Mouse (Mus musculus): Measurements from ENCODE around the gene Sprr1a. TPM values are rescaled to one million over a fixed set of nuclear protein-coding genes. Genes with fewer than 3 reads are reported as not detected.

Gene Sprr1a
- polyA plus RNA-seq (2012): 0.12 TPM in 1 of 2 replicates, not detected in the other

GRCm38 (mm10) chr3:92485863-92486262 is at the start of gene Sprr1a:
Sprr1a (minus strand) TSS chr3:92485895.

GRCm38 (mm10) chr3:92534411-92534810 is 48.7 kb upstream of the Sprr1a start, which contains the start of gene 2310046K23Rik:
2310046K23Rik (minus strand) TSS chr3:92534511.

GRCm38 (mm10) chr3:92500393-92500792 is 14.7 kb upstream of the Sprr1a start, which contains the start of gene Sprr4:
Sprr4 (minus strand) TSS chr3:92500493.

GRCm38 (mm10) chr3:92458620-92459019 is 27.1 kb downstream of the Sprr1a start, which contains the start of gene Sprr3:
Sprr3 (minus strand) TSS chr3:92458720.

GRCm38 (mm10) chr3:92438689-92439088 is 47.0 kb downstream of the Sprr1a start, which contains the start of gene Sprr1b:
Sprr1b (minus strand) TSS chr3:92438789.

Other genes with a start within 250 kb of the Sprr1a start
- not detected in 2 replicates for gene Sprr2a3, start 200.5 kb downstream of the Sprr1a start, polyA plus RNA-seq (2012)
- not detected in 2 replicates for gene Sprr2b, start 169.3 kb downstream of the Sprr1a start, polyA plus RNA-seq (2012)
- not detected in 2 replicates for gene Sprr2d, start 146.8 kb downstream of the Sprr1a start, polyA plus RNA-seq (2012)
- gene Sprr2e, start 133.8 kb downstream of the Sprr1a start, polyA plus RNA-seq (2012): not detected in 2 replicates
- not detected in 2 replicates for gene Sprr2f, start 120.7 kb downstream of the Sprr1a start, polyA plus RNA-seq (2012)
- gene Sprr2h, start 100.2 kb downstream of the Sprr1a start, polyA plus RNA-seq (2012): not detected in 2 replicates
- gene Sprr2i, start 77.9 kb downstream of the Sprr1a start, polyA plus RNA-seq (2012): not detected in 2 replicates
- gene Sprr2j-ps, start 67.8 kb downstream of the Sprr1a start, polyA plus RNA-seq (2012): not detected in 2 replicates
- 8.9 and 10.1 TPM in 2 replicates for gene Gm9774, start 56.5 kb downstream of the Sprr1a start, polyA plus RNA-seq (2012)
- gene Sprr2k, start 53.3 kb downstream of the Sprr1a start, polyA plus RNA-seq (2012): not detected in 2 replicates
- gene Sprr1b, start 47.1 kb downstream of the Sprr1a start, polyA plus RNA-seq (2012): not detected in 2 replicates
- gene Sprr3, start 27.2 kb downstream of the Sprr1a start, polyA plus RNA-seq (2012): not detected in 2 replicates
- gene Sprr4, start 14.6 kb upstream of the Sprr1a start, polyA plus RNA-seq (2012): not detected in 2 replicates
- gene 2310046K23Rik, start 48.6 kb upstream of the Sprr1a start, polyA plus RNA-seq (2012): not detected in 2 replicates
- gene Ivl, start 87.8 kb upstream of the Sprr1a start, polyA plus RNA-seq (2012): 0.04 TPM in 1 of 2 replicates, not detected in the other
- gene Smcp, start 103.1 kb upstream of the Sprr1a start, polyA plus RNA-seq (2012): 0.07 TPM in 1 of 2 replicates, not detected in the other
- not detected in 2 replicates for gene 2210017I01Rik, start 121.6 kb upstream of the Sprr1a start, polyA plus RNA-seq (2012)
- not detected in 2 replicates for gene Lce6a, start 135.8 kb upstream of the Sprr1a start, polyA plus RNA-seq (2012)
- 0.10 TPM in 1 of 2 replicates, not detected in the other for gene Lce1a1, start 162.4 kb upstream of the Sprr1a start, polyA plus RNA-seq (2012)
- gene Lce1b, start 171.0 kb upstream of the Sprr1a start, polyA plus RNA-seq (2012): not detected in 2 replicates
- gene Lce1a2, start 184.4 kb upstream of the Sprr1a start, polyA plus RNA-seq (2012): not detected in 2 replicates
- not detected in 2 replicates for gene Lce1c, start 193.4 kb upstream of the Sprr1a start, polyA plus RNA-seq (2012)
- not detected in 2 replicates for gene Lce1d, start 201.3 kb upstream of the Sprr1a start, polyA plus RNA-seq (2012)
- gene Lce1e, start 223.2 kb upstream of the Sprr1a start, polyA plus RNA-seq (2012): not detected in 2 replicates
- not detected in 2 replicates for gene Lce1f, start 234.5 kb upstream of the Sprr1a start, polyA plus RNA-seq (2012)